Mouse (Mus musculus) spleen, adult 12 weeks (tissue): ENCODE data around the gene BC016579.

Source experiments
- DNase-seq: peaks from one replicate; pipeline ENCODE4 v3.0.0; 2022; ENCODE audit warnings: low spot score

BC016579 gene

DNA sequence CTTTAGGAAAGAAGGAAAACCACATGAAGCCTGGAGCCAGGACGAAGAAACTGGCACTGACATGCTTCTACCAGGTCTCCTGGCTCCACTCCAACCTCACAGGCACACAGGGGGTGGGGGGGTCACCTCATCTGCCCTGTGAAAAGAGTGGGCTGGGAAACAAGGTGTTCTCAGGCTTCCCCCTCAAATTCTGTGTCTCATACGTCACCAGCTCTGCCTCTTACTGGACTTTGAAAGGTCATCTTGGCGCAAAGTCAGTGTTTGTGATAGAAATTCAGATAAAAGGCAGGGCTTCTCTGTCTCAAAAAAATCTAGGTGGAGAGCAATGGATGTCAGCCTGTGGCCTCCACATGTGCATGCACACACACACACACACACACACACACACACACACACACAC lies 12.6 kb downstream of the BC016579 start:
- no peak for DNase-seq

DNA sequence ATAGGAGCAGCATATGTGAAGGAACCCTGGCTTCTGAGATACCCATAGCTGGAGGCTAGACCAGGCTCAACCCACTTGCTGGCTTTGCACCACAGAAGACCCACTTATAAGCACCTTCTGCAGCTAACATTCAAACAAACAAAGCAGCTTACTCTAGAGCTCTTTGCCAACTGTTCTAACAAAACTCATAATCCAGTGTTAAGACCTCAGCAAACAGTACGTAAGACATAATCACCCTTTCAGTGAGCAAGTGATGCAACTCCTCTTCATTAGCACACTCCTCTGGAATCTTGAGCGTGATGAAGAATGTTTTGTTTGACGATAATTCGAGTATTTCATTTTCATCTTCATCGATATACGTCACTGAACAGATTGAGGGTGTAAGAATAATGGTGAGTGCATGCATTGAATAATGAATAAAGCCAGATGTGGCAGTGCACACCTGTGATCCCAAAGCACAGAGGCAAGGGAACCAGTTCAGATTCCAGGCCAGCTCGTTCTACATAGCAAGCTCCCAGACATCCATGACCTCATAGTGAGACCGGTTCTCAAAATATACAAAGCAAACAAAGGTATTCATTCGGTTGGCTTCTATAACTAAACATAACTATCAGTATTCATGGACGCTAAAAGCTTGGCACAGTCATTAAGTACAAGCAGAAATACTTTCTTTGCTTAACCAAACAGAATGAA lies 13.7 kb downstream of the BC016579 start:
- DNase-seq: no peak

DNA sequence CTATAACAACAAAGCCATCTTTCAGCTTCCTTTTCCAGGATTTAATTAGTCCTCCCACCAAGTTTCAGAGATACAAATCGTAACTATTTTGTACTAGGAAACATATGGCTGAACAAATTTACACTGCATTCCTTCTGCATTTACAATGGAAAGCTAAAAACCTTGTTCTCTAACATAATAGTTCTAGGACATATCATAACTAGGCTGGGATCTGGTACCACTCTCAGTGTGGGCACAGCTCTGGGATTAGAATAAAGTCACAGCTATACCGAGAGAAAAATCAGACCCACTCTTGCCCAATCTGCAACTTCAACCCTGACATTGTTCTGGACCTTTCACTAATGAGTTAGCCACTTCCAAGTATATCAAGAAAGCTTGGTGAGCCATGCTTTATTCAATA lies 18.0 kb downstream of the BC016579 start:
- no peak for DNase-seq

- DNase-seq: no peak
These were observed 21.4 kb downstream of the BC016579 start for GRCm38 (mm10) chr16:45632420-45632819.

DNA sequence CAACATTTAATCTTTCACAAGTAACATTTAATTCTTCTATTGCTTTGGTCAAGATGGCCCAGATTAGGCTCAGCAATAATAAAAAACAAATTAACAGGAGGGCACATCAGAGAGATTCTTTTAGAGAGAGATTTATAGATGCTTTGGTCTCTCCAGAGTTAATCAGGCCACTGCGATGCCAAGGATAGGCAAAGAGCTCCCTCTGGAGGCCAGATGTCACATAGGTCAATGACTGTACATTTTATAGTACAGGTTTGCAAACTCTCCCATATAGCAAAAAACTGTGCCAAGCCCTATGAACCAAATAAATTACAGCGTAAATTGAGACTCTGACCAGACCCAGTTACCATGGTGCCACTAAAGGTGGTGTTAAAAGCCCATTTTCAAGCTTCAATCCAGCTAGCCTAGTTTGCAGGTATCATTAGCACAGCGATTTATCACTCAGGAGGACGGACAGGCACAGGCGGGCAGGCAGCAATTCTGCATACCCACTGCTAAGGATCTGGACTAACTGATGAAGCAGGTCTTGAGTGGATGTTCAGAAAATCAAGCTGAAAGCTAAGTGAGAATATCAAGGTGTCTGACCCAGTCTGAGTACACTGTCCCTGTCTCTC lies 23.4 kb downstream of the BC016579 start:
- DNase-seq: peak; percentile 4

GRCm38 (mm10) chr16:45629497-45630105 lies 24.3 kb downstream of the BC016579 start:
- DNase-seq: no peak

DNA sequence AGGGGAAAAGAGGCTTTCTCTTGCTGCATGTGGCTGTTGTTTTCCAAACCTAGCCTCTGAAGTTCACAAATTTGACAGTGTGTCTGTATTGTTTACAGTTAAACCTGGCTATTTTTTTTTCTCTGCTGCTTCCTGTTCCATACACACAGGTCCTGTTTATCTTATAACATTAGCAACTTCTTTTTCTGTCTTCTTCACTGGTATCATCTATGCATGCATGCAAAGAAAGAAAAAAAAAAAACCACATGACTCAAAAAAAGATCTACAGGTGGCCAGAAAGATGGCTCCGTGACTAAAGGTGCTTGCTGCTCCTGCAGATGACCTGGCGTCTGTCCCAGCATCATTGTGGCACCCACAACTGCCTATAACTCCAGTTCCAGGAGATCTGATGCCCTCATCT lies 28.5 kb downstream of the BC016579 start:
- no peak for DNase-seq

- DNase-seq: no peak
These were observed 29.1 kb downstream of the BC016579 start for GRCm38 (mm10) chr16:45624791-45625190.

DNA sequence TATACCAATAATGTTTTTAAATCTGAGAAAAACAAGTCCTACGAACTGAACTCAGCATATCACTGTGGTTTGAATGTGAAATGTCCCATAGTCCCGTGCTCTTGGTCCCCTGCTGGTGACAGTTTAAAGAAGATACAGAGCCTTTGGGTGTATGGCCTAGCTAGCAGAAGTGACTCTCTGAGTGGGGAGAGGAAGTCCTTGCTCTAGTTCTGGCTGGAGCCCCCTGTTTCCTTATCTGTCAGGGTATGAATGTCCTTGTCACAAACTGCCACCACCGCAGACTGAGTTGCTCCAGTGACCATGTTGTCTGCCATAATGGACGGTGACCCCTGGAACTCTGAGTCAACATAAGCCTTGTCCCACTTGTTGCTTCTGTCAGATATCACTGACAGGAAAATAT lies 30.6 kb downstream of the BC016579 start:
- no peak for DNase-seq

- no peak for DNase-seq
These were observed 34.0 kb downstream of the BC016579 start for GRCm38 (mm10) chr16:45619751-45620375.

DNA sequence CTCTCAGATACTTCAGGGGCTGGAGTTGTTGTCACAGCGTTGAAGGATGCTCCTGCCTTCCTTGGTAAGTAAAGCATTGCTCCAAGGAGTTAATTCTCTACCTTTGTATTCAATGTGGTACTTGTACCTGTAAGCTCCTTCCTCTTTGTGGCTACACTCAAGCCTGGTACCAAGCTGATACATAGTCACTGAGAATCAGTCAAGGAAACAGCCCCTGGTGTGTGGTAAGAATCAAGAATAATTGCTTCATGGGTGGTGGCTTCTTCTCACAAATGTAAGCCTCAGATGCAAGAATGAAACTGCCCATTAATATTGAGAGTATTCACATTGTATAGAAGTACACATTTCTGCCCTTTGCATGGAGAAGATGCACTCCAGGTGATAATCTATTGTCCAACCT lies 37.9 kb downstream of the BC016579 start:
- no peak for DNase-seq

GRCm38 (mm10) chr16:45613247-45613646 lies 40.6 kb downstream of the BC016579 start:
- no peak for DNase-seq

DNA sequence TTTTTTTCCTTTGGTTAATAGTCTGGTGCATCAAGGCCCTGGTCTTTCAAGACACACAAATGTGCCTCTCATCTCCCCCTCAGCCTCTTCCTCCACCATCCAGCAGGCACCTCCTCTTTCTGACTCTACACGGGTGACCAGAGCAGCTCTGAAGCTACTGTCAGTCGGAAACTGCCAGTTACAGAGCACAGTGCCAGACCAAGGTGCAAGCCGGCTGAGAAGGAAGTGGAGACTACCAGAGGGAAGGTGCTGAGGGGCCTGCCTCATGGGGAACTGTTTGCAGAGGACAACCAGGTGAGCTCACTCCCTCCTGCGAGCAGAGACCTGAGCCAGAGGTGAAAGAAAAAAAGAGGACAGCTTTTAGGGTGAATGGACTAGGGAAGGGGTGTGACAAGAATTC lies 43.6 kb downstream of the BC016579 start, which contains the start of gene Gcsam:
Gene Gcsam (plus strand): TSS at position 114 of the 400 bp plus-strand sequence.
- no peak for DNase-seq

- DNase-seq: no peak
These were observed 44.6 kb downstream of the BC016579 start for GRCm38 (mm10) chr16:45609300-45609699.

- no peak for DNase-seq
These were observed 45.4 kb downstream of the BC016579 start for GRCm38 (mm10) chr16:45608481-45608954.

DNA sequence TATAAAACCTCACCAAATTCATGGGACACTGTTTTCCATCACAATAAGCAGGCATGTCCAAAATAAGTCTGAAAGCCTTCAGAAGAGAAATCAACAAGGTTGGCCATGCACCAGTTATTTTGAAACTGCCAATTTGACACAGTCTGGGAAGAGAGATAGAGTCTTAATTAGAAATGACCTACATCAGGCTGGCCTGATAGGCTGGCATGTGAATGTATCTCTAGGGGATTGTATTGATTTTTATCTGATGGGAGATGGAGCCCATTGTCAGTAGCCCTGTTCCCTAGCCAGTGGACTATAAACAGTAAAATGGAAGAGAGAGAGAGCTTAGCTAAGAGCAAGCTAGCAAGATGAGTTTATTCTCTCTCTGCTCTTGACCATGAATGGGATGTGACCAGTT lies 58.4 kb downstream of the BC016579 start:
- DNase-seq: no peak

DNA sequence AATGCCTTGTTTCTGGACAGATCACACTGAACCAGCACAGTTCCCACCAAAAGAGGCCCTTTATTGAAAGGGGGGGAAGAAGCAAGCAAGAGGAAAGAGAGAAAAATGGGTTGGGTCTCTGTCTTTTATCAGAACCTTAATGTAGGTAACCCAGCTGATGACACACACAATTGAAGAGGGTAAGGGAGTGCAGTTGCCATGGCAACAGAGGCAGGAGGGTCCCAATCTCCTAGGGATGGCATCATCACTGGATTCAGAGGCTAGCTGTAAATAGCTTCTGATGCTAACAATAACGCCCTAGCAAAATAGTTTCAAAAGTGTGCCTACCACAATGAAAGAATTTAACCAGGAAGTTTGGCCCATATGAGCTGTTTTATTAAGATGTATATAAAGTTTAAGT lies 60.2 kb downstream of the BC016579 start:
- no peak for DNase-seq

- DNase-seq: no peak
These were observed 71.4 kb downstream of the BC016579 start for GRCm38 (mm10) chr16:45582512-45582911.

DNA sequence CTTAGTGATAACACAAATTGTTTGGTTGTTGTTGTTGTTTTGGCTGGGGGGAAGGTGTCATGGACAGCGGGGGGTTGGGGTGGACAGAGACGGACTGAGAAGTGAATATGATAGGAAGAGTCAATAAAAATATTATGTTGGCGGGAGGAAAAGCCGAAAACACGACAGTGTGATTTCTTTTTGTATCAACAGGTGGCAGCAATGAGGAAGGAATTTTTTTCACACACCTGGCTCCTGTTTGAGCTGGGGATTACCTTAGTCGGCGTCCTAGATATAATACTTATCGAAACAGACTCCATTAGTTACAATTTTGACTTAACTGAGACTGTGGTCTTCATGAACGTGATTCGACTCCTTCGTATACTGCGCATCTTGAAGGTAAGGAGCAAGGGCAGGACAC lies 74.0 kb downstream of the BC016579 start:
- DNase-seq: no peak
